Mouse (Mus musculus) A20 (cell line): ENCODE measurements around the gene Fndc3b.

Experiments used
- DNase-seq: peaks from one replicate; pipeline ENCODE4 v3.0.0-alpha.2; 2011; ENCODE audit warnings: low read depth, low spot score

Gene Fndc3b

GRCm38 (mm10) chr3:27710648-27711428 lies at the start of gene Fndc3b:
Gene Fndc3b (minus strand): TSS chr3:27711307.
- no peak for DNase-seq

- DNase-seq = no peak
Observed at GRCm38 (mm10) chr3:27760278-27760677, 49.2 kb upstream of the Fndc3b start.

GRCm38 (mm10) chr3:27758976-27759375 lies 47.9 kb upstream of the Fndc3b start:
- no peak for DNase-seq

GRCm38 (mm10) chr3:27751657-27752056 lies 40.5 kb upstream of the Fndc3b start:
- no peak for DNase-seq

DNA sequence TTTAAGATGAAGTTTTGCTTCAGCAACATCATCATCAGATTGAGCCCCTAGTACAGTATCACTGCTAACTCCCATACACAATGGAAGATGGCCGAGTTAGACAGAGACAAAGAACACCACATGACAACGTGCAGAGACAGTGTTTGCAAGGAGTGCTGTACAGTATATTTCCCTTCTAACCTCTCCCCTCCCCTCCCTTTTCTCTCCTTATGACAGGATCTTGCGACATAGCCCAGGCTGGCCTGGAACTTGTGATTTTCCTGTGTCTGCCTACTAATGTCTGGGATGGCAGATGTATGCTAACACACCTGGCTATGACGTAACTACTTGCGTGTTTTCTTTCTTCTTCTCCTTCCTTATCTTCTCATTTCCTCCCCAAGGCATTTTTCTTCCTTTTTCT lies 40.0 kb upstream of the Fndc3b start:
- DNase-seq = no peak

GRCm38 (mm10) chr3:27745651-27746050 lies 34.5 kb upstream of the Fndc3b start:
- no peak for DNase-seq

- DNase-seq = no peak
Observed at GRCm38 (mm10) chr3:27744754-27745153, 33.6 kb upstream of the Fndc3b start.

DNA sequence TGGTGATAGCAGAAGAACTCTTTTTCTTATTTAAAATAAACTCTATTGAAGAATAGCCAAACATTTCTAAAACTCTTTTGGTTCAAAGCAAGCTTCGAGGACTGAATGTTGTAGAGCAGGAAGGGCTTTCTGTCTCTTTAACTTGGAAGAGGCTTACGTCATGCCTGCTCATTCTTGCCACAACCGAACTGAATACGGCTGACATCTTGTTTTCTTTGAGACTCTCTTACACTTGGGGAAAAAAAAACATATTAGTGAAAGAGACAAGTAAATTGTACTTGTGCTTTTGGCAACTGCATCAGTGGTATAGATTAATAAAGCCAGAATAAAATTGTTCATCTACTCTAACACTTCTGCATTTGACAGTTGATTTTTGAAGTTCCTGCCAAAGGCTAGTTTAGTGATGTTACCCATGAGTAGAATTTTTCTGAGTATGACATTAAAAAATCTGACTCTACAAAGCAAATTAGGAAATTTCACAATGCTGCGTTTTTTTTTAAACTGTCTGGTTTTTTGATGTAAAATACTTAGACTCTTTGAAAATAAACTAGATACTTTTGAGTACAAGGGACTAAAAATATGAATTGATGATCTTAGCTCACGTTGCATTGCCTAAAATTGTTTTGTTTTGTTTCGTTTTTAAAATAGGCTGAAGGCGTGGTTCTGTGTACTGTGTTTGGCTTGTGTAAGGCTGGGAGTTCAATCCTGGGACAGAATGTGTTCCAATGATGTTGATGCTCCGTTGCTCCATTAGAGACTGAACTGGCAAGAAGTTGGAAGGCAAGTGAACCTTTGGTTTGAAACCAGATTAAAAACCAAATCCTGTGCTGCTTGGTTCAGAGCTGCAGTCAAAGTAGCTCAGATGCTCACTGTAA lies 32.4 kb upstream of the Fndc3b start:
- no peak for DNase-seq

DNA sequence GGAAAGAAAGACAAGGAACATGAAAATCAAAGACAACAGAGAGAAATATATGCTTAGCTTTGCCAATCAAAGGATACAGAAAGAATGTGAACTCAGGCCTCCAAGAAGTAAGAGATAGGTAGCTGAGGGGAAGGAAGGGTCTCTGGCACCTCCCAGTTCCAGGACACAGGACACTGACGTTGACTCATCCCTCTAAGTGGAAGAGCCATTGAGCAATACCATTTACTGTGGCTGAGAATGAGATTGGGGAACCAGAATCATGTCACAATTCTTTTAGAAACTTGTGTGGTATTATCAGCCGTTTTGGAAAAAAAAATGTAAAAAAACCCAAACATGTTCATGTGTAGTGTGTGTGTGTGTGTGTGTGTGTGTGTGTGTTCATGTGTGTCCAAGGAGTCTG lies 31.0 kb upstream of the Fndc3b start:
- no peak for DNase-seq

- DNase-seq = no peak
Observed at GRCm38 (mm10) chr3:27740136-27740535, 29.0 kb upstream of the Fndc3b start.

DNA sequence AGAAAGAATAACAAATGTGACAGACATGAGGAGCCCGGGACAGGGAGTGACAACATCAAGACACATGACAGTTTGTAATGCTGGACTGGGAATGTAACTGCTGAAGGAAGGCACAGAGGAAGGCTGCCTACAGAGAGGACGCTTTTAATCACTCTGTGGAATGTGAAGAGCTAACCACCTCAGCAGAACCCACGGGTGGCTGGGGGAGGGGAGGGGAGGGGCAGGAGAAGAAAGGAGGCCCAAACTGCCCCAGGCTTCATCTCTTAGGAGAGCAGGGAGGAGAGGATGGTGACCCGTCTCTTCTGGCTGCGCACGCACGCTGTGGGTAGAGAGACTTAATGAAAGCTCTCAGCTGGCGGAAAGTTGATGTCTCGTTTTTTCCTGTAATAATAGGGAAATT lies 25.1 kb upstream of the Fndc3b start:
- DNase-seq = no peak

- DNase-seq = no peak
Observed at GRCm38 (mm10) chr3:27735113-27735512, 24.0 kb upstream of the Fndc3b start.

GRCm38 (mm10) chr3:27728798-27729782 lies 18.0 kb upstream of the Fndc3b start:
- no peak for DNase-seq

DNA sequence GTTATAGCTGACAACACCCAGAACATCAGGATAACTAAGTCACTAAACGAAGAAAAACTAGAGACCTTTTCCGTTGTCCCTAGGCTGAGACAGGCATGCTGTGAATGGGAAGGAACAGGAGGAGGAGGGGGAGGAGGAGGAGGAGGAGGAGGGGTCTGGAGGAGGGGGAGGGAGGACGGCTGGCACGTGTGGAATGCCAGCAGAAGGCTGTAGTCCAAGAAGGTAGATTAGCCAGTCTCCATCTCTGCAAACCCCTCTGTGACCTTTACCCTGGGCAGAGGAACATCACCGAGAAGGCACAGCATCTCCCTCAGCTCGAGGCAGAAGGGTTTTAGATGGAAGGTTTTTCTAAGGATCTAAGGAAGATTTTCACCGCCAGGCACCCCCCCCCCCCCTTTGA lies 17.1 kb upstream of the Fndc3b start:
- no peak for DNase-seq

DNA sequence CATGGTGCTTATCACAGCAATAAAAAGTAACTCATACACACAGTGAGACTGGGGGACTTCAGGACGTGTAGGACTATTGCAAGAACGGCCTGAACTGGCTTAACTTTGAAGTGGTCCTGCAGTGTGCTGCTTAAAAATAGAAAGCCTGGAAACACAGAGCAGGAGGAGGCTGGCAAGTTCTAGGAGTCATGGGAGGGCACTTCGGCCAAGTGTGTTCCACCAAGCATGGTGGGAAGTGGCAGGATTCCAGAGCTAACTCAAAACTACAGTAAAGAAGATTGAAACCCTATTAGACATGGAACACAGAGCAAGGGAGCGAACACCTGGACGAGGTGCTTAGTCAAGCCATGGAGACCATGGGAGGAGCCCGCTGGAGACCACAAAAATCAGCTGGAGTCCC lies 14.6 kb upstream of the Fndc3b start:
- no peak for DNase-seq

DNA sequence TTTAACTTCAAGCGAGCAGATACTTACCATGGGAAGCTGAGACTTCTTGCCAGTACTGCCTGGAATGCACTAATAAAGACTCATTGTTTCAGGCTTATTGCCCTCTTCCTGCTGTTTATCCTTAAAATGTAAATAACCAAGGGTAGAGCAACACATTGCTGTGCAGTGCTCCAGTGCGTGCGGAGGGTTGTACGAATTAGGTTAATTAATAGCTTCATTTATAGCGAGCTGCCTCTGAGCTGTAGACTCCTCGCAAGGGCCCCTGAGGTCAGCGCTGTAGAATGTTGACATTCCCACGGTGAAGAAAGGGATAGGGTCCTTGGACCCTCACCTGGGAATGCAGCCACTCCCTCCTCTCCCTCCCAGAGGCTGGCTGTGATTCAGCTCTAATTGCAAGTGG lies 13.1 kb upstream of the Fndc3b start:
- no peak for DNase-seq

DNA sequence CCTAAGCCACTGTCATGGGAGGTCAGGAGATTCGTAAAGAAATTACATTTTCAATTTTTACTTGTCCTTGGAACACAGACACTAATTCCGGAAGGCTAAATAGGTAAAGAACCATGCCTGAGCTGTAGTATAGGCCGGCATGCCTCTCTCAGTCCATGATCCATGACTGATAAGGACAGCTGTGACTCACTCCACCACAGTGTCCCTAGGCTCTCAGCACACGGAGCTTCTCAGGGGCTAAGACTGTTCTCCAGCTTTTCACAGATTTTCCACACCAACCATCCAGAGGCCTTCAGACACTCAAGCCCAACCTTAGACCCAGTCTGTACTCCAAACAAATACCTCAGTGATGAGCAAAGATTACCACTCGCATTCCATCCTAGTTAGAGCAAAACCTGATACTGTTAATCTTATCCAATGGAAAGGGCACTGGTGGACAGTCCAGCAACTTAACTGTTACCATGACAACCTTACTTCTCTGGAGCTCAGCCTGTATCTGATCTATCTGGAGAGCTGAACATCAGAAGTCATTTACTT lies 7.8 kb upstream of the Fndc3b start:
- no peak for DNase-seq

GRCm38 (mm10) chr3:27713971-27714370 lies 2.9 kb upstream of the Fndc3b start:
- DNase-seq = no peak

DNA sequence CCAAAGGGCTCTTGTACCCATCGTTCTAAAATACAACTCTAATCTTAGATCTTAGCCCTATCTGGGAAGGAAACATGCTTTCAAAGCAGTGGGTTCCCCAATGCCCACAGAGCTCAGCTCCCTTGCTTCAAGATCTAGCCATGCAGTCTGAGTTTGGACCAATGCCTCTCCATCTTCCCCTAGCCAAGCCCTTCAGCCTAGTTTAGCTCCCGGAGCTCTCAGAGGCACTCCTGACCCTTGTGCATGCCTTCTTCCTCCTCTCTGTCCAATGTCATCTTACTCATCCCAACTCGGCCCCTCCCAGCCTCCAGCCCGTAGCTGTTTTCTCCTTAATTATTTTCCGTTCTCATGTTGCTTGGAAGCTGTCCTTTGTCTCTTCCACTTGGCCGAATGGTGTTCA lies 1.3 kb upstream of the Fndc3b start:
- no peak for DNase-seq

DNA sequence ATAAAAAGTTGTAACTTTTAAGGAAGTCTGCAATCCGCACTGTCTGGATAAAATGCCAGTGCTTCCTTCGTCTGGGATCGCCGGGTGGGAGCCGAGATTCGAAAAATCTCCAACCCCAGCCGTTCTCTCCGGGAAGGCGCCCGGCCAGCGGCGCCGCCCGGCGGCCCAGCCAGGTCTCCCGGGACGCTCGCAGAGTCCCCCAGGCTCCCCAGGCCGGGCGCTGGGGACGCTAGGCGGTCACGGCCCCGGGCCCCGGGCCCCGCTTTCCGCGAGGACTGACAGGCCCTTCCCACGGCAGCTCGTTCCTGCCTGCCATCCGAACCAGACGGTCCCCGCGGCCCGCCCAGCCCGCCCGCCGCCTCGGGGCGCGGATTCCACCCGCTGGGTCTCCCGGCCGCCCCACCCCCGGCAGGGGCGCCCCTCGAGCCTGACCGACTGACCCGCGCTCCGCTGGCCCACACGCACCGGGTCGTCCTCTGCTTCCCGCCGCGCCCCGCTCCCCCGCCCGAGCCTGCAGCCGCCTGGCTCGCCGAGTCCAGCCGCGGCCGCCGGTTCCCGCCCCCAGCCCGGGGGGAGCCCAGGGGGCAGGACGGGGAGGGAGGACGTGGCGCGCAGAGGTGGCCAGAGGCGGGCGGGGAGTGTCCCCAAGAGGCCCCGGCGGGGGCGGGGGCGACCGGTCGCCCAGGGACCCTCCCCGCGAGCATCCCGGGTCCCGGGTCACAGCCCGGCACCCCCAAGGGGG lies 1.0 kb downstream of the Fndc3b start:
- DNase-seq = no peak
